Mouse (Mus musculus) erythroblast, embryonic 14.5 days (primary cell): ENCODE data around the gene Stard9. TPM values are rescaled to one million over a fixed set of nuclear protein-coding genes. Genes with fewer than 3 reads are reported as not detected.

ENCODE experiments used
- H3K27me3 ChIP-seq: 2 replicates; pipeline ENCODE4 v1.6.1; 2012; ENCODE audit warnings: inconsistent platforms; ENCODE audit not compliant: control insufficient read depth
- H3K36me3 ChIP-seq: 2 replicates; pipeline ENCODE4 v1.6.1; 2012; ENCODE audit warnings: mild to moderate bottlenecking, inconsistent platforms; ENCODE audit not compliant: control insufficient read depth
- H3K4me1 ChIP-seq: 2 replicates; pipeline ENCODE4 v1.6.1; 2012; ENCODE audit warnings: inconsistent platforms; ENCODE audit not compliant: control insufficient read depth
- H3K4me3 ChIP-seq: replicated peaks from 2 replicates; pipeline ENCODE3; 2012; ENCODE audit warnings: moderate library complexity, mild to moderate bottlenecking, inconsistent platforms
- H3K9me3 ChIP-seq: 2 replicates; pipeline ENCODE4 v1.6.1; 2012; ENCODE audit warnings: low read length, inconsistent platforms, mixed read lengths; ENCODE audit not compliant: control insufficient read depth
- GATA1 ChIP-seq: IDR thresholded peaks from 2 replicates; pipeline ENCODE4 v1.6.1; 2012; ENCODE audit warnings: low read length, inconsistent platforms, mixed read lengths
- TAL1 ChIP-seq: IDR thresholded peaks from 3 replicates; pipeline ENCODE4 v1.6.1; 2012; ENCODE audit warnings: low read length, inconsistent platforms, mixed read lengths
- polyA plus RNA-seq: library from polyadenylated mRNA; stranded (reverse); fragments of >175 nt; gene quantifications from 2 replicates; pipeline ENCODE4 v1.2.3, GENCODE M21; 2012

The Stard9 gene
- 0.04 and 0.12 TPM in 2 replicates for polyA plus RNA-seq

DNA sequence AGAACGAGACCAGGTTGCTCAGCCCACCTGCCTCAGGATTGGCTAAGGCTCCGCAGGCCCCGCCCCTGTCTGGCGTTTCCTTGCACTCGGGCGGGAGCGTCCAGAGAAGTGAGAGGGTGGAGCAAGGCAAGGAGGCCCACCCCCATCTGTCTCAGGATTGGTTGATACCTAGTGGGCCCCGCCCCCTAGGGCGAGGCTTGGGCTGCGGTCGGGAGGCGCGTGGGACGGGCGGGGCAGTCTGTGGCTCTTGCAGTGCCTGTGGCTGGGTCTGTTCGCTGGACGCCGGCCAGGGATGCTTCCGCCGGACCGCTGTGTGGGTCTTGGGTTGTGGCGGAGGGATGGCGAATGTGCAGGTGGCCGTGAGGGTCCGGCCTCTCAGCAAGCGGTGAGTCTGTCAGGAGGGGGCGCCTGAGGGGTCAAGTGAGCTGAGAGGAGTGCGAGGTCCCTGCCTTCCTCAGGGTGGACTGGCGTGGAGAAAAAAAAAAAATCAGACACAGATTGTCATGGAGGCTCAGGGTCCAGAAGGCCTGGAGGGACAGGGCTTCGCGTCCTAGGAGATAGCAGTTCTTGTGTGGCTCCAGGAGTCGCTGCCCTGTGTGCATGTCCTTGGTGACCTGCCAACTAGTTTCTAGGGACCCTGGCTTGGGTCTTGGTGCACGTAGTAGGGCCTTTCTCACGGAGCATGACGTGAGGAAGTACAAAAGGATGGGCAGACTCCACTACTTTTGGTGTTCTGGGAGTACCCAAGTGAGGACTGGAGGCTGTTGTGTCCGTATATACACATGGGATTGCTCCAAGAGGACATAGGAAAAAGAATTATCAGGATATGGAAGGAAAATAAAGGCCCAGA lies at the start of gene Stard9:
Gene Stard9, plus strand, starts transcription at position 236 of the 850 bp plus-strand sequence.
- H3K9me3 ChIP-seq = no peaks in the 10 kb centered on the region

DNA sequence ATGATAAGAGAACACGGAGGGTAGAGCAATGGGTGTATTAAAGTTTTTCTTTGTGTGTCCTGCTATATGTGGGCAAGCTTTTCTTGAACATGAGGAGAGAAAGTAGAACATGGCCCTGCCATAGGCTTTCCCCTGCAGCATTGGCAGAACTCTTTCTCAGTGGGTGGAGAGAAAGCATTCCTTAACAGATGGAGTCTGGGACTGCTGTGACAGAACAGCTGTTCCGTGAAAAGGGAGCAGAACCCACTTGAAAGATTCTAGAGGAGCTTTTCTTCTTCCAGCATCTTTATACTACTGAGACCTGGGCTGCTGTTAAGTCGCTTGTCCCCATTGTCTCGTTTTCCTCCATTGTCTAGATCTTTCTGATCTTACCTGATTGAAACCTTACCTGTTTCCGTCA lies 39.2 kb upstream of the Stard9 start:
- Histone ChIP-seq H3K4me3 (no peak overlapping the region), H3K27me3 (no peaks in the 10 kb centered on the region), H3K4me1 (no peaks in the 10 kb centered on the region), H3K9me3 (no peaks in the 10 kb centered on the region), H3K36me3 (peaks cover 55% of the 10 kb centered on the region)
- no peak for TF ChIP-seq TAL1
- TF ChIP-seq GATA1 = no peak

More for the DNA sequence above, at the start of gene Stard9:
- no peak for TF ChIP-seq GATA1
- TF ChIP-seq TAL1 = no peak
- H3K4me3 ChIP-seq = peak within 1 kb of the TSS; percentile 74
- peaks cover 51% of the 10 kb centered on the region for H3K4me1 ChIP-seq
- peaks cover 2% of the 10 kb centered on the region; the same call in 1 of the 2 replicates for H3K36me3 ChIP-seq
- H3K27me3 ChIP-seq = peaks cover 14% of the 10 kb centered on the region

GRCm38 (mm10) chr2:120592227-120592626 lies 36.7 kb upstream of the Stard9 start:
- H3K27me3 ChIP-seq = no peaks in the 10 kb centered on the region
- H3K9me3 ChIP-seq = no peaks in the 10 kb centered on the region
- H3K36me3 ChIP-seq = peaks cover 58% of the 10 kb centered on the region
- H3K4me3 ChIP-seq = no peak overlapping the region
- H3K4me1 ChIP-seq = no peaks in the 10 kb centered on the region
- no peak for TF ChIP-seq GATA1
- no peak for TF ChIP-seq TAL1

DNA sequence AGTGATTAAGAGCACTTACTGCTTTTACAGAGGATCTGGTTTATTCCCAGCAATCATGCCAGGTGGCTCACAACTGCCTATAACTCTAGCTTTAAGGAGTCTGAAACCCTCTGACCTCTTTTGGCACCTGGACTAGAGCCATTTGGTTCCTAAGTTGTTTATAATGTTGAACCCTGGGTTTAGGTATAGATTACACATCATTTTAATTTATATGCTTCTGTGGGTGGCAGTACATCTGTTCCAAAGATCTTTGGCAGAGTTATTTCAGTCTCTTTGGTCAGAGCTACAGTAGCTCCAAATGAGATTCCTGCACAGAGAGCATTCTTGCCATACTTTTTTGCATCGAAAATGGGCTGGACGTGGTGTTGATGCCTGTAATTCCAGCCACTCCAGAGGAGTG lies 31.2 kb upstream of the Stard9 start:
- H3K4me1 ChIP-seq = no peaks in the 10 kb centered on the region
- TF ChIP-seq TAL1 (no peak), GATA1 (no peak)
- no peaks in the 10 kb centered on the region for H3K9me3 ChIP-seq
- H3K27me3 ChIP-seq = no peaks in the 10 kb centered on the region
- H3K36me3 ChIP-seq = peaks cover 78% of the 10 kb centered on the region
- H3K4me3 ChIP-seq = no peak overlapping the region

GRCm38 (mm10) chr2:120599506-120599905 lies 29.4 kb upstream of the Stard9 start:
- Histone ChIP-seq H3K36me3 (peaks cover 87% of the 10 kb centered on the region), H3K4me3 (no peak overlapping the region), H3K27me3 (no peaks in the 10 kb centered on the region), H3K9me3 (no peaks in the 10 kb centered on the region), H3K4me1 (no peaks in the 10 kb centered on the region)
- TF ChIP-seq GATA1 (no peak), TAL1 (no peak)

DNA sequence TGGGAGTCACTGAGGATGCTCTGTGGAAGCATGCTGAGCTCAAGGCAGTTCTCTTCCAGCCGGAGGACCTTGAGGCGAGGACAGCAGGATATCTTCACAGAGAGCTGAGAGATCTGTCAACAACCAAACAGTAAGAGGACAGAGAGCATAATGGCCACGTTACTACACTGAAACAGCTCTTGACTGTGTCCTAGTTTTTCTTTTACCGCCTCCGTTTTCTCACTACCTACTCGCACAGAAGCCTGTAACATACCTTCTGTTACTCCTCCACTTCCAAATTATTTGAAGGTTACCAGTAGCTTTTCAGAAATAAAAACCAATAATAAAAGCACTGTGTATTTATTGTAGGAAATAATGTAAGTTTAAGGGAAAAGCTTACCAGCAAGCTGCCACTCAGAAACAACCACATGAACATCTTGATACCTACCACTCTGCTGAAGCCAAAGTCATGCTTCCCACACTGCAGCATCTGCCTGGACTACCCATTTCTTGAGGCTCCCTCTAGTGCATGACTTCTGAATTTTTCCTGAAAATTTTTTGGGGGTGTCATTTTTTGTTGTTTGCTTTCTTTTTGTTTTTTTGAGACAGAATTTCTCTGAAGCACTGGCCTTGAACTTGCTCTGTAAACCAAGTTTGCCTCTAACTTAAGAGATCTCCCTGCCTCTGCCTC lies 22.8 kb upstream of the Stard9 start:
- Histone ChIP-seq H3K27me3 (no peaks in the 10 kb centered on the region), H3K9me3 (no peaks in the 10 kb centered on the region), H3K4me1 (peaks cover 30% of the 10 kb centered on the region), H3K4me3 (no peak overlapping the region), H3K36me3 (peaks cover 54% of the 10 kb centered on the region)
- no peak for TF ChIP-seq TAL1
- no peak for TF ChIP-seq GATA1

DNA sequence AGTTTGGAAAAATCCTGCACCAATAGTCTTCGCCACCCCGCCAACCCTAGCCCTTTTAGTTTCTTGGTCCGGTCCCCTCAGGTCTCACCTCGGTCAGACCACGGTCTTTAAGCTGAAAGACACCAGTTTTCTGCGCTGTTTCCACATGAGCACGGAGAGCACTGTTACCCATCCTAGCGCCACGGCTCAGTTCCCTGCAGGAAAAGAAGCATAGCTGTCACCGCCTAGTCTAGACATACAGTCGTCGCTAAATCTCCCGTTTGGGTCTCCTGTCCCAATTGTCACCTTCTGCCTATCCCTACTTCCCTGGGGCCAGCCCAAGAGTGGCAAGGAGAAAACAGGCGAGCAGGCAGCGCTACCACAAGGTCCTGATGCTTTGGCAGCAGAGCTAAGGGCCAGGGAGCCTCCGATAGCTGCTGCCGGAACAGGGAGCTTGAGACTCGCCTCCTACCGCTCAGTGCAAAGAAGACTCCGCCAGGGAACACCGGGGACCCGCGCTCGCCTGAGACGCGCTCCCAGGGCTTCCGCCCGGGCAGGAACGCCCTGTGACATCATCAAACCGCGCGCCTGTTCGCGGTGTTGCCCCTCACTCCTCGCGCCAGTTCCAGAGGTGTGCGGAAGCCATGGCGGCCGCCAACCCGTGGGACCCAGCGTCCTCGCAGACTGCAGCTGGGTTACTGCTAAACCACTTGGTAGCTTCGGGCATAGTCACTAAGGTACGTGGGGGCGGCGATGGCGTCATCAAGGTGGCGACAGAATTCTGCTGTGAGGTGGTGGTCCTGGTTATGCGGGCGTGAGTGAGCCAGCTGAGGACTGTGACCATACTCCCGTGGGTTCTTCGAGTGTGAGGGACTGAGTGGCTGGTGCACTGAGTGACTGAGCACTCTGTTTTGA lies 19.8 kb upstream of the Stard9 start, which contains the start of the genes Haus2 and Lrrc57:
Gene Haus2, plus strand, starts transcription at position 554 of the 894 bp plus-strand sequence.
Gene Lrrc57, minus strand, starts transcription at position 691 of the 894 bp plus-strand sequence.
- no peak for TF ChIP-seq TAL1
- no peak for TF ChIP-seq GATA1
- H3K4me1 ChIP-seq = peaks cover 32% of the 10 kb centered on the region
- H3K4me3 ChIP-seq = peak within 1 kb of the TSS; percentile 92
- H3K27me3 ChIP-seq = no peaks in the 10 kb centered on the region
- peaks cover 54% of the 10 kb centered on the region for H3K36me3 ChIP-seq
- H3K9me3 ChIP-seq = no peaks in the 10 kb centered on the region

DNA sequence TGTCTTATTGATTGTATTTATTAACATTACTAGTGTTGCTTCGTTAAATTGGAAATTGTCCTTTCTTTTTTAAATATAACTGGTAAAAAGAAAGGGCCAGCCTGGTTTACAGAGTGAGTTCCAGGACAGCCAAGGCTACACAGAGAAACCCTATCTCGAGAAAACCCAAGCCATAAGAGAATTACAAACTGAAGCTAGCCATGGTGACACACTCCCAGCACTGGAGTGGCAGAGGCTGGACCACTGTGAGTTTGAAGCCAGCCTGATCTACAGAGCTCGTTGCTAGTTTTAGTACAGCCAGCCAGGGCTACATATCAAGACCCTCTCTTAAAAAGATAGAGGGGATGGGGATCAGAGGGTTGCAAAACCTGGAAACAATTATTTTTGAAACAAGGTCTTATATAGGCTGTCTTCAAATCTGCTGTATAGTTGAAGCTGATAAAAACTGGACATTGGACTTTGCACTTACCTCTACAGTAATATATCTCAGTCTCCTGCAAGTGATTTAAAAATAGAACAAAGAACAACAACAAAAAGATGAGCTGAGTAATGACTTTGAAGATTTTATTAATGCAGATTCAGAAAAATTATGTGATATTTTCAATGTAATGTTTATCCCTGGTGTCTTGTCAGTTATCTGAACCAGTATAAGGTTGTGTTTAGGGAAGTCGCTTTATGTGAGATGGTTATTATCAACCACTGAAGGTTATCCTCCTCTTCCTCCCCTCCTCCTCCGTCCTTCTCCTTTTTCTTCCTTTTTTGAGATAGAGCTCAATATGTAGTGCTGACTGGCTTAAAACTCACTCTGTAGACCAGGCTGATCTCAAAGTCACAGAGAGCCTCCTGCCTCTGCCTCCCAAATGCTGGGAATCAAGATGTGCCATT lies 12.4 kb upstream of the Stard9 start:
- no peaks in the 10 kb centered on the region for H3K27me3 ChIP-seq
- TF ChIP-seq GATA1 (no peak), TAL1 (no peak)
- no peaks in the 10 kb centered on the region for H3K4me1 ChIP-seq
- peaks cover 82% of the 10 kb centered on the region for H3K36me3 ChIP-seq
- H3K9me3 ChIP-seq = no peaks in the 10 kb centered on the region
- no peak overlapping the region for H3K4me3 ChIP-seq
